Mouse (Mus musculus) midbrain, embryonic 16.5 days (tissue): ENCODE measurements around the gene Tagap1. TPM values are rescaled to one million over a fixed set of nuclear protein-coding genes. Genes with fewer than 3 reads are reported as not detected.
"Not testable (repeated sequence)": the region's sequence is repeated elsewhere in the genome, so short reads cannot be mapped to it uniquely, and the experiment has no call there.

Experiments
- ATAC-seq: fragments of 200-750 bp; cut with Nextera tagmentation; 2 replicates; pipeline ENCODE4 v1.8.0; 2017; ENCODE audit warnings: moderate TSS enrichment
- H3K27ac ChIP-seq: fragments of 300-500 bp; sonication (generic); 2 replicates; pipeline ENCODE4 v1.5.1; 2014; ENCODE audit warnings: mild to moderate bottlenecking, low read length, mixed read lengths
- H3K27me3 ChIP-seq: fragments of 300-500 bp; sonication (generic); 2 replicates; pipeline ENCODE4 v1.6.1; 2014; ENCODE audit warnings: low read depth, low read length, mixed read lengths; ENCODE audit not compliant: control insufficient read depth, insufficient read depth
- H3K36me3 ChIP-seq: fragments of 300-500 bp; sonication (generic); 2 replicates; pipeline ENCODE4 v1.6.1; 2014; ENCODE audit warnings: mild to moderate bottlenecking, low read length, moderate library complexity, mixed read lengths; ENCODE audit not compliant: control insufficient read depth, insufficient read depth
- H3K4me1 ChIP-seq: fragments of 300-500 bp; sonication (generic); 2 replicates; pipeline ENCODE4 v1.6.1; 2014; ENCODE audit warnings: mild to moderate bottlenecking, low read length, mixed read lengths; ENCODE audit not compliant: control insufficient read depth, insufficient read depth
- H3K4me2 ChIP-seq: fragments of 300-500 bp; sonication (generic); 2 replicates; pipeline ENCODE4 v1.6.1; 2014; ENCODE audit warnings: mild to moderate bottlenecking, low read length, mixed read lengths
- H3K4me3 ChIP-seq: fragments of 300-500 bp; sonication (generic); 2 replicates; pipeline ENCODE4 v1.5.1; 2014; ENCODE audit warnings: low read depth, mild to moderate bottlenecking, low read length, moderate library complexity, mixed read lengths
- H3K9ac ChIP-seq: fragments of 300-500 bp; sonication (generic); 2 replicates; pipeline ENCODE4 v1.6.1; 2014; ENCODE audit warnings: low read depth, low read length, mixed read lengths
- H3K9me3 ChIP-seq: fragments of 300-500 bp; sonication (generic); replicated peaks from 2 replicates; pipeline ENCODE4 v1.6.1; 2014; ENCODE audit warnings: mild to moderate bottlenecking, low read length, mixed read lengths; ENCODE audit not compliant: control insufficient read depth, poor library complexity, severe bottlenecking
- WGBS: fragments of 180-500 bp; shearing (Covaris S2); extraction: QIAGEN DNeasy Blood & Tissue Kit; methylation state at CpG from one replicate; pipeline ENCODE4 v1.1.7; 2014; 5-methylcytosine and 5-hydroxymethylcytosine counted together
- polyA plus RNA-seq: library from polyadenylated mRNA; unstranded; fragments of >200 nt; fragmentation: Nextera tagmentation; extraction: Ambion mirVana; gene quantifications from 2 replicates; pipeline ENCODE4 v1.2.1, GENCODE M21; 2015

The Tagap1 gene
- polyA plus RNA-seq, 1 experiment from 2014 or later, result 56.1 TPM

DNA sequence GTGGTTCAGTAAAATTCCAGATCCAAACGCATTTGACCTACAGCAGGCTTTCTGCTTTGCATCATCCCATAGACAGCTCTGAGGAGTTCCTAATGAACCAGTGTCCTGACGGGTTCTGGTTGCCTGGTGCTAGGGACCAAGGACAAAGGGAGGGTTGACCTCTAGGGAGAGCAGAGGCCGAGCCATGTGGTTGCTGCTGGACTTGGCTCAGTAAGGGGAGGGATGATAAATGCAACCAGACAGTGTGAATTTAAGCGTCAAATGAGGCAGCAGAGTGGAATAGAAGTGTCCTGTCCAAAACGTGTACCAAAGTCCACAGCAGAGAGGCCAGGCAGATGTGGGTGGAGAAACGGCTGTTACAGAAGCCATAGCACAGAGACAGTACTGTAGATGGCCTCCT is 34.5 kb upstream of the Tagap1 start:
- H3K27ac ChIP-seq, H3K4me1 ChIP-seq, H3K27me3 ChIP-seq, H3K36me3 ChIP-seq, ATAC-seq, H3K4me3 ChIP-seq, H3K9me3 ChIP-seq, H3K9ac ChIP-seq, H3K4me2 ChIP-seq: not testable (repeated sequence)
- no CpG with 5 or more reads among the region's 6 CpGs for WGBS

GRCm38 (mm10) chr17:6986118-6986517 is 25.2 kb upstream of the Tagap1 start:
- not testable (repeated sequence) for H3K9me3 ChIP-seq, H3K27me3 ChIP-seq, ATAC-seq, H3K4me3 ChIP-seq, H3K27ac ChIP-seq, H3K36me3 ChIP-seq, H3K9ac ChIP-seq, H3K4me1 ChIP-seq, H3K4me2 ChIP-seq
- WGBS, result 100% methylated on average over 1 of the region's 1 CpGs

GRCm38 (mm10) chr17:6980144-6980543 is 19.2 kb upstream of the Tagap1 start:
- not testable (repeated sequence) for ATAC-seq, H3K9me3 ChIP-seq, H3K4me2 ChIP-seq, H3K4me3 ChIP-seq, H3K36me3 ChIP-seq, H3K27me3 ChIP-seq, H3K27ac ChIP-seq, H3K9ac ChIP-seq, H3K4me1 ChIP-seq
- 93% methylated on average over 5 of the region's 8 CpGs for WGBS

DNA sequence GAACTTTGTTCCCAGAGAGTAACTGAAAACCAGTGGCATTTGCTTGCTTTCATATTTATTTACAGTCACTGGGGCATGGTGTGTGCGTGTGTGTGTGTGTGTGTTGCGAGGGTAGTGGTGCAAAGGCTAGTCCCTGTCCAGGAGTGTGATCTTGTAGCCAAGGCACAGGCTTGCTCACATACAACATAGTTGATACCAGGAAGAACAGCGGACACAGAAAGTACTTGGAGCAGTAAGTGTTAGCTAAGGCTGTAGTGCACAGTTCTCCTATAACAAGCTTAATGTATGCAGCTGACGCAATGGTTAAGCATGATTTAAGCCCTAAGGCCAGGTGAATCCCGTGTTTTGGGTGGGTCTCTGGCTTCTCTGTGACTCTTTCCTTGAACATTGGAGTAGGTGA is 18.4 kb upstream of the Tagap1 start:
- H3K27me3 ChIP-seq, H3K4me1 ChIP-seq, H3K36me3 ChIP-seq, H3K27ac ChIP-seq, H3K9me3 ChIP-seq, ATAC-seq, H3K9ac ChIP-seq: not testable (repeated sequence)
- H3K4me2 ChIP-seq, result peak overlapping the region; percentile 67
- 11% methylated on average over 4 of the region's 5 CpGs for WGBS
- peak overlapping the region; percentile 47 for H3K4me3 ChIP-seq

- H3K4me2 ChIP-seq, result peak within 1 kb of the TSS; percentile 67
- peak within 1 kb of the TSS; percentile 47 for H3K4me3 ChIP-seq
- H3K4me1 ChIP-seq, H3K36me3 ChIP-seq, H3K27me3 ChIP-seq, H3K9me3 ChIP-seq, H3K27ac ChIP-seq: not testable (repeated sequence)
- ATAC-seq, result peak; percentile 97
- H3K9ac ChIP-seq, result peak within 1 kb of the TSS; percentile 67
- WGBS, result under 1% methylated on average over 27 of the region's 68 CpGs
These were observed 17.6 kb upstream of the Tagap1 start, which contains the start of gene Gm49721 for GRCm38 (mm10) chr17:6978287-6979248. Gene Gm49721 (plus strand): TSS chr17:6978904.

GRCm38 (mm10) chr17:6974985-6975384 is 14.0 kb upstream of the Tagap1 start:
- not testable (repeated sequence) for H3K36me3 ChIP-seq, H3K4me2 ChIP-seq, H3K9me3 ChIP-seq, H3K27me3 ChIP-seq, H3K4me3 ChIP-seq, ATAC-seq, H3K4me1 ChIP-seq, H3K9ac ChIP-seq, H3K27ac ChIP-seq
- 54% methylated on average over 3 of the region's 3 CpGs for WGBS

- not testable (repeated sequence) for H3K4me2 ChIP-seq, H3K27me3 ChIP-seq, H3K36me3 ChIP-seq, H3K9me3 ChIP-seq, H3K9ac ChIP-seq, H3K4me3 ChIP-seq, H3K27ac ChIP-seq, H3K4me1 ChIP-seq
- WGBS, result 43% methylated on average over 4 of the region's 4 CpGs
- 0 out of 2 replicates have a peak, but pooled peaks have one; percentile 32 for ATAC-seq
These were observed 12.0 kb upstream of the Tagap1 start for GRCm38 (mm10) chr17:6972836-6973396.

GRCm38 (mm10) chr17:6971238-6971637 is 10.3 kb upstream of the Tagap1 start:
- not testable (repeated sequence) for H3K4me2 ChIP-seq, H3K27ac ChIP-seq, H3K9ac ChIP-seq, H3K9me3 ChIP-seq, H3K27me3 ChIP-seq, H3K4me1 ChIP-seq, H3K36me3 ChIP-seq, H3K4me3 ChIP-seq, ATAC-seq
- WGBS, result 87% methylated on average over 8 of the region's 8 CpGs

DNA sequence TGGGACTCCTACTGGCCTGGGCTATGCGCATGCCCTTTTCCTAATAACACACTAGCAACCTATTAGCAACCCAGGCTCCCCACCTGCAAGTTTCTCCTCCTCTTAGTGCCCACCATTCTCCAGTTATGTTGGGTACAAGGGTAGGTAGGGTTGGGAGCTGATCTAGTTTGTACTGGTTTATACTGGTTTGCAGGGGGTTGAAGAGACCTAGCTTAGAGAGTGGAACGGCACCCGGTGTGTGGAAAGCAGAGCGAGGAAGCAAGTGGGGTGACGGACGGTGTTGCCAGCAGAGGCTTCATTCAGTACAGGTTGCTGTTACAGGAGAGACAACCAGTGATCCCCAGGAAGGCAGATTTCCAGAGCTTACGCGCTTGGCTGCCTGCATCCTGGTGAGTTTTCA is 9.4 kb upstream of the Tagap1 start, which contains the start of gene Rnaset2b:
Gene Rnaset2b, plus strand, starts transcription at position 301 of the 400 bp plus-strand sequence.
- H3K9me3 ChIP-seq, H3K27ac ChIP-seq, H3K4me2 ChIP-seq, H3K4me1 ChIP-seq, ATAC-seq, H3K4me3 ChIP-seq, H3K27me3 ChIP-seq, H3K9ac ChIP-seq, H3K36me3 ChIP-seq: not testable (repeated sequence)
- no CpG with 5 or more reads among the region's 8 CpGs for WGBS
